Mouse (Mus musculus): ENCODE results near the gene Ror1.

DNA sequence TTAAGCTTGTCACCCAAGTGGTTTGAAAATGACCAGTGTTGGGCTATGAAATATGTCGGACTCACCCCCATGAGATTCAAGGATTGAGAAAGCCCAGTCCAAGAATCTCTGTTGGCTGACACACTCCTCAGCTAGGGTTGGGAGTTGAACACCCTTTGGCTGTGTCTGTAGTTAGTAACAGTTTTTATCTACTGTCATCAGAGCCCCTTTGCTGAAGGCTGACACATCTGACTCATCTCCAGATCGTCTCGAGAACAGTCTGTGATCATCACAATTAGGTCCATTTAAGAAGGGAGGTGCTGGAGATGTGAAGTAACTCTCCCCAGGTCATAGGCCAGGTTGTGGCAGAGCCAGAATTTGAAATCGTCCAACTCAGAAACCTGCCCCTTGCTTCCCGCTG, 203.0 kb downstream of the Ror1 start:
- TF ChIP-seq CTCF (IDR thresholded peaks at IDR 0.05; ENCODE audit: low read depth, low read length) (no peak), GATA1 (IDR thresholded peaks at IDR 0.05; ENCODE audit: borderline replicate concordance, low read length) (no peak), GATA2 (IDR thresholded peaks at IDR 0.05; ENCODE audit: borderline replicate concordance, low read depth, low read length) (no peak)
